Mouse (Mus musculus) hindbrain, embryonic 15.5 days (tissue): ENCODE measurements around the gene Tnik. TPM values are rescaled to one million over a fixed set of nuclear protein-coding genes. Genes with fewer than 3 reads are reported as not detected.
A peak's percentile ranks its signal among the peaks of the same experiment; 100 is the strongest.

Source experiments
- ATAC-seq: fragments of 200-750 bp; cut with Nextera tagmentation; 2 replicates; pipeline ENCODE4 v1.8.0; 2017; ENCODE audit warnings: low read depth, moderate number of reproducible peaks, moderate TSS enrichment; ENCODE audit not compliant: low FRiP score
- H3K27ac ChIP-seq: fragments of 300-500 bp; sonication (generic); replicated peaks from 2 replicates; pipeline ENCODE4 v1.5.1; 2015; ENCODE audit warnings: mild to moderate bottlenecking, inconsistent platforms
- H3K27me3 ChIP-seq: fragments of 300-500 bp; sonication (generic); 2 replicates; pipeline ENCODE4 v1.6.1; 2015; ENCODE audit warnings: control low read depth, inconsistent platforms
- H3K36me3 ChIP-seq: fragments of 300-500 bp; sonication (generic); 2 replicates; pipeline ENCODE4 v1.6.1; 2015; ENCODE audit warnings: control low read depth, inconsistent platforms
- H3K4me1 ChIP-seq: fragments of 300-500 bp; sonication (generic); replicated peaks from 2 replicates; pipeline ENCODE4 v1.6.1; 2015; ENCODE audit warnings: control low read depth, inconsistent platforms
- H3K4me2 ChIP-seq: fragments of 300-500 bp; sonication (generic); 2 replicates; pipeline ENCODE4 v1.6.1; 2015; ENCODE audit warnings: moderate library complexity, mild to moderate bottlenecking, inconsistent platforms
- H3K4me3 ChIP-seq: fragments of 300-500 bp; sonication (generic); 2 replicates; pipeline ENCODE4 v1.5.1; 2015; ENCODE audit warnings: mild to moderate bottlenecking, inconsistent platforms
- H3K9ac ChIP-seq: fragments of 300-500 bp; sonication (generic); 2 replicates; pipeline ENCODE4 v1.6.1; 2015; ENCODE audit warnings: inconsistent platforms
- H3K9me3 ChIP-seq: fragments of 300-500 bp; sonication (generic); 2 replicates; pipeline ENCODE4 v1.6.1; 2016; ENCODE audit warnings: control low read depth, inconsistent platforms
- WGBS: fragments of 180-500 bp; shearing (Covaris S2); methylation state at CpG from one replicate; pipeline ENCODE4 v1.1.7; 2015; 5-methylcytosine and 5-hydroxymethylcytosine counted together
- polyA plus RNA-seq: library from polyadenylated mRNA; unstranded; fragments of >200 nt; fragmentation: Nextera tagmentation; extraction: Ambion mirVana; gene quantifications from 2 replicates; pipeline ENCODE4 v1.2.1, GENCODE M21; 2015

Tnik gene
- polyA plus RNA-seq, 1 experiment from 2014 or later, result 66.1 TPM

- peaks cover 1% of the 10 kb centered on the region for H3K4me1 ChIP-seq
- H3K27ac ChIP-seq, result no peak overlapping the region
- H3K4me3 ChIP-seq, result no peak overlapping the region
- no peak overlapping the region for H3K9ac ChIP-seq
- no peaks in the 10 kb centered on the region for H3K27me3 ChIP-seq
- 97% methylated on average over 2 of the region's 2 CpGs for WGBS
- H3K4me2 ChIP-seq, result no peak overlapping the region
- no peak for ATAC-seq
- H3K9me3 ChIP-seq, result no peaks in the 10 kb centered on the region
- H3K36me3 ChIP-seq, result no peaks in the 10 kb centered on the region
Measured at GRCm38 (mm10) chr3:28390183-28390582, 127.2 kb downstream of the Tnik start.

- ATAC-seq, result no peak
Measured at GRCm38 (mm10) chr3:28392542-28392941, 129.5 kb downstream of the Tnik start.

DNA sequence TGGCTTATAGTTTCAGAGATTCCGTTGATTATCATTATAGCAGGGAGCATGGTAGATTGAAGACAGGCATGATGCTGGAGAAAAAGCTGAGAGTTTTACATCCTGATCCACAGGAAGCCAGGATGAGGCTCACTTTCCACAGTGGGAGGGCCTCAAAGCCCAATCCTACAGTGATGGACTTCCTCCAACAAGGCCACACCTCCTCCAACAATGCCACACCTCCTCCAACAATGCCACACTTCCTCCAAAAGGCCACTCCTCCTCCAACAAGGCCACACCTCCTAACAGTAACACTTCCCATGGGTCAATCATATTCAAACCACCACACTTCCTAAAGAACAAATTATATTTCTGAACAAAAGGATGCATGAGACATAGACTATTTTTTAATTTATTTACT lies 135.8 kb downstream of the Tnik start:
- Histone ChIP-seq H3K4me1 (peaks cover 22% of the 10 kb centered on the region), H3K4me2 (no peak overlapping the region), H3K36me3 (no peaks in the 10 kb centered on the region), H3K27me3 (no peaks in the 10 kb centered on the region), H3K9ac (no peak overlapping the region), H3K27ac (no peak overlapping the region), H3K9me3 (no peaks in the 10 kb centered on the region), H3K4me3 (no peak overlapping the region)
- WGBS, result 95% methylated on average over 1 of the region's 1 CpGs
- ATAC-seq, result no peak

More at GRCm38 (mm10) chr3:28392542-28392941, 129.5 kb downstream of the Tnik start:
- H3K36me3 ChIP-seq, result no peaks in the 10 kb centered on the region
- no peaks in the 10 kb centered on the region for H3K27me3 ChIP-seq
- H3K27ac ChIP-seq, result no peak overlapping the region
- H3K4me2 ChIP-seq, result no peak overlapping the region
- H3K4me1 ChIP-seq, result no peaks in the 10 kb centered on the region
- no peak overlapping the region for H3K9ac ChIP-seq
- no peak overlapping the region for H3K4me3 ChIP-seq
- H3K9me3 ChIP-seq, result no peaks in the 10 kb centered on the region

DNA sequence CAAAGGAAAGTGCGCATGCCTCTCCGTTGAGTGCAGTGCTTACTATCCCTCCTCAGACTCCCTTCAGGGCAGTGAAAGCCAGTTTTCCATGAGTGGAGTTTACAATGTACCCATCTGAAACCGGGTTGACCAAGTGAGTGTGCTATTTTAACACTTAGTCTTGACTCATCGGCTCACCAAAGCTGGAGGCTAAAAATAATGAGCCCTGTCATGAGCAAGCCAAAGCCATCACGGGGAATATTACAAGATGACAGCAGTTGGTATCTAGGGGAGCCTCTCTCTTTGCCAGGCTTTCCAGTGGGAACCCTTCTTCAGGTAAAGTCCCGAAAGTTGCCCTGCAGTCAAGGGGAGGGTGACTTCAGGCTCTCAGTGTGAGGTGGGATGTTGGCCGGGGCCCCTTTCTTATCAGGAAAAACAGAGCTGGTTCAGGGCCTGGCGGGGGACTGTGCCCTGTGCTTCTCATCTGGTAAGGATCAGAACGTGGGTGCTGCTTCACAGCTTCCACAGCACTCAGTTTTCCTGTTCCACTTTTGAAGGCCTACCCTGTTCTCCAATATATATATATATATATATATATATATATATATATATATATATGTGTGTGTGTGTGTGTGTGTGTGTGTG lies 136.7 kb downstream of the Tnik start:
- Histone ChIP-seq H3K27ac (no peak overlapping the region), H3K36me3 (no peaks in the 10 kb centered on the region), H3K4me3 (no peak overlapping the region), H3K4me1 (peaks cover 22% of the 10 kb centered on the region), H3K27me3 (no peaks in the 10 kb centered on the region), H3K9ac (no peak overlapping the region), H3K9me3 (no peaks in the 10 kb centered on the region), H3K4me2 (no peak overlapping the region)
- 90% methylated on average over 9 of the region's 9 CpGs for WGBS
- ATAC-seq, result no peak

- no peak for ATAC-seq
- H3K9me3 ChIP-seq, result no peaks in the 10 kb centered on the region
- no peaks in the 10 kb centered on the region for H3K36me3 ChIP-seq
- no peak overlapping the region for H3K9ac ChIP-seq
- no peaks in the 10 kb centered on the region for H3K27me3 ChIP-seq
- H3K4me3 ChIP-seq, result no peak overlapping the region
- H3K4me2 ChIP-seq, result no peak overlapping the region
- H3K4me1 ChIP-seq, result peaks cover 31% of the 10 kb centered on the region
- 63% methylated on average over 9 of the region's 9 CpGs for WGBS
- peak overlapping the region; percentile 64 for H3K27ac ChIP-seq
Measured at GRCm38 (mm10) chr3:28401335-28401734, 138.3 kb downstream of the Tnik start.

- Histone ChIP-seq H3K4me2 (no peak overlapping the region), H3K27ac (peak overlapping the region; percentile 69), H3K27me3 (no peaks in the 10 kb centered on the region), H3K36me3 (no peaks in the 10 kb centered on the region), H3K4me3 (no peak overlapping the region), H3K9me3 (no peaks in the 10 kb centered on the region), H3K9ac (no peak overlapping the region), H3K4me1 (peaks cover 35% of the 10 kb centered on the region)
- WGBS, result 58% methylated on average over 6 of the region's 6 CpGs
- ATAC-seq, result no peak
Measured at GRCm38 (mm10) chr3:28402221-28402620, 139.2 kb downstream of the Tnik start.

DNA sequence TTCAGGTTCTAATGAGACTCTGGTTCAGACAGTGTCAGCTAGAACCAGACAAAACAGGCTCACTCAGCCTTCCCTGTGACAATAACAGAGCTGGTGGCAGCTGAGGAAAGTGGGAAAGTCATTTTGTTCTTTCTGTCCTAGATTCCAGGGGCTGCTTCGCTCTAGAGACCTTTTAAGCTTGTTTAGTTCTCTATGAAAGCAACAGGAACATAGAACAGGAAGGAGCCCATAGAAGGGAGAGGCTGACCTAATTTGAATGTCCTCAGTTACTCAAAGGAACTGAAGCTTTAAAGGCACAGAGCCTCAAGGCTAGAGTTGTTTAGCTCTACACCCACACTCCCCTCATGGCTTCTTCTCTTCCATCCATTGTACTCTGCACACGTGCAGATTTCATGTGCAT lies 142.4 kb downstream of the Tnik start:
- H3K4me3 ChIP-seq, result no peak overlapping the region
- peaks cover 56% of the 10 kb centered on the region for H3K4me1 ChIP-seq
- H3K9me3 ChIP-seq, result no peaks in the 10 kb centered on the region
- H3K27me3 ChIP-seq, result no peaks in the 10 kb centered on the region
- H3K9ac ChIP-seq, result no peak overlapping the region
- 64% methylated on average over 2 of the region's 2 CpGs for WGBS
- H3K36me3 ChIP-seq, result no peaks in the 10 kb centered on the region
- H3K27ac ChIP-seq, result peak overlapping the region; percentile 48
- ATAC-seq, result no peak
- no peak overlapping the region for H3K4me2 ChIP-seq

- peak; percentile 86 for ATAC-seq
- WGBS, result 40% methylated on average over 12 of the region's 12 CpGs
- Histone ChIP-seq H3K4me3 (no peak overlapping the region), H3K9ac (no peak overlapping the region), H3K27ac (peak overlapping the region; percentile 72), H3K4me1 (peaks cover 37% of the 10 kb centered on the region), H3K36me3 (no peaks in the 10 kb centered on the region), H3K9me3 (no peaks in the 10 kb centered on the region), H3K4me2 (peak overlapping the region; percentile 30; the same call in 1 of the 2 replicates), H3K27me3 (no peaks in the 10 kb centered on the region)
Measured at GRCm38 (mm10) chr3:28408859-28409459, 145.9 kb downstream of the Tnik start.

- Histone ChIP-seq H3K4me1 (peaks cover 36% of the 10 kb centered on the region), H3K36me3 (no peaks in the 10 kb centered on the region), H3K4me3 (no peak overlapping the region), H3K27ac (no peak overlapping the region), H3K9me3 (no peaks in the 10 kb centered on the region), H3K9ac (no peak overlapping the region), H3K27me3 (no peaks in the 10 kb centered on the region), H3K4me2 (no peak overlapping the region)
- WGBS, result 69% methylated on average over 3 of the region's 3 CpGs
- no peak for ATAC-seq
Measured at GRCm38 (mm10) chr3:28410269-28410668, 147.3 kb downstream of the Tnik start.

GRCm38 (mm10) chr3:28415986-28416385 lies 153.0 kb downstream of the Tnik start:
- Histone ChIP-seq H3K4me2 (no peak overlapping the region), H3K27ac (no peak overlapping the region), H3K9me3 (no peaks in the 10 kb centered on the region), H3K4me1 (peaks cover 14% of the 10 kb centered on the region), H3K4me3 (no peak overlapping the region), H3K27me3 (no peaks in the 10 kb centered on the region), H3K36me3 (no peaks in the 10 kb centered on the region), H3K9ac (no peak overlapping the region)
- ATAC-seq, result 0 out of 2 replicates have a peak, but pooled peaks have one; percentile 41
- 24% methylated on average over 2 of the region's 2 CpGs for WGBS

- no peak overlapping the region for H3K4me3 ChIP-seq
- H3K27ac ChIP-seq, result no peak overlapping the region
- H3K4me1 ChIP-seq, result peaks cover 21% of the 10 kb centered on the region
- no peaks in the 10 kb centered on the region for H3K27me3 ChIP-seq
- H3K4me2 ChIP-seq, result no peak overlapping the region
- no peaks in the 10 kb centered on the region for H3K36me3 ChIP-seq
- H3K9me3 ChIP-seq, result no peaks in the 10 kb centered on the region
- ATAC-seq, result no peak
- no peak overlapping the region for H3K9ac ChIP-seq
- 82% methylated on average over 5 of the region's 5 CpGs for WGBS
Measured at GRCm38 (mm10) chr3:28417091-28417715, 154.2 kb downstream of the Tnik start.

DNA sequence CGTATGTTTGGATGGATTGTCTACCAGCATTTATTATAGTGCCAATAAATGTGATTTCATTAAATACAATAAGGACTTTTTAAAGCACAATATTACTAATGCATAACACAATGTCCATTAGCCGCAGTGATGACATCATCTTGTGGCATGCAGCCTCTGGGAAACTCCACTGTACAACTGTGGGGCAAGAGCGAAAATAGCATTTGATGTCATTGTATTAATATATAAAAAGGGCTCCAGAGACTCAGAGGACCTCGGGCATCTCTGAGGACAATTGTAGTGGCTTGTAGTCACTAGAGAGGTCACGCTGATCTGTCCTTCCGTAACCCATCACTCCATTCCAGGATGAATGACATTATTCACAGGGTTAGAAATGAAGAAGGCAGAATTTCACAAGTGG lies 157.2 kb downstream of the Tnik start:
- H3K27me3 ChIP-seq, result no peaks in the 10 kb centered on the region
- no peak for ATAC-seq

More for the DNA sequence above, 157.2 kb downstream of the Tnik start:
- Histone ChIP-seq H3K9me3 (no peaks in the 10 kb centered on the region), H3K9ac (no peak overlapping the region), H3K4me2 (no peak overlapping the region), H3K4me1 (peaks cover 19% of the 10 kb centered on the region), H3K4me3 (no peak overlapping the region), H3K27ac (no peak overlapping the region), H3K36me3 (no peaks in the 10 kb centered on the region)
- 74% methylated on average over 6 of the region's 6 CpGs for WGBS
